Mouse (Mus musculus) liver, embryonic 14.5 days (tissue): ENCODE results near the gene Efnb3. TPM values are rescaled to one million over a fixed set of nuclear protein-coding genes. Genes with fewer than 3 reads are reported as not detected.

Experiments
- ATAC-seq: fragments of 200-750 bp; cut with Nextera tagmentation; 2 replicates; pipeline ENCODE4 v1.8.0; 2017; ENCODE audit warnings: moderate number of reproducible peaks, mild to moderate bottlenecking, moderate library complexity; ENCODE audit not compliant: insufficient read depth
- DNase-seq, 3 experiments: peaks; one replicate each; pipeline ENCODE4 v3.0.0-alpha.2; 2012 to 2013; ENCODE audit warnings: low read depth in 3 of 3, low spot score in 3 of 3
- H3K27ac ChIP-seq: fragments of 300-500 bp; sonication (generic); 2 replicates; pipeline ENCODE4 v1.5.1; 2014; ENCODE audit warnings: moderate library complexity, mild to moderate bottlenecking, control low read depth, inconsistent platforms
- H3K27me3 ChIP-seq: fragments of 300-500 bp; sonication (generic); 2 replicates; pipeline ENCODE4 v1.6.1; 2014; ENCODE audit warnings: mild to moderate bottlenecking, low read length, moderate library complexity; ENCODE audit not compliant: control insufficient read depth, insufficient read depth
- H3K36me3 ChIP-seq: fragments of 300-500 bp; sonication (generic); replicated peaks from 2 replicates; pipeline ENCODE4 v1.6.1; 2014; ENCODE audit warnings: low read depth; ENCODE audit not compliant: control insufficient read depth, insufficient read depth
- H3K4me1 ChIP-seq, 2 experiments: fragments of 200-500 bp in 1 of 2; fragments of 300-500 bp in 1 of 2; sonication (generic) in 1 of 2; replicated peaks; 2 replicates each; pipeline ENCODE4 v1.6.1; 2012 to 2014; ENCODE audit warnings: antibody characterized with exemption in 1 of 2, inconsistent platforms in 1 of 2, low read length in 1 of 2; ENCODE audit not compliant: control insufficient read depth in 2 of 2, insufficient read depth in 2 of 2
- H3K4me2 ChIP-seq: fragments of 300-500 bp; sonication (generic); 2 replicates; pipeline ENCODE4 v1.6.1; 2014; ENCODE audit warnings: low read depth, mild to moderate bottlenecking, control low read depth, moderate library complexity
- H3K4me3 ChIP-seq, 2 experiments: fragments of 200-500 bp in 1 of 2; fragments of 300-500 bp in 1 of 2; sonication (generic) in 1 of 2; 2 replicates each; pipeline ENCODE4 v1.5.1; 2012 to 2014; ENCODE audit warnings: low read depth in 2 of 2, low read length in 2 of 2, mild to moderate bottlenecking in 2 of 2, control low read depth in 1 of 2, inconsistent platforms in 1 of 2, moderate library complexity in 1 of 2; ENCODE audit not compliant: insufficient read depth in 1 of 2
- H3K9ac ChIP-seq: fragments of 300-500 bp; sonication (generic); replicated peaks from 2 replicates; pipeline ENCODE4 v1.6.1; 2014; ENCODE audit warnings: mild to moderate bottlenecking, control low read depth, moderate library complexity
- H3K9me3 ChIP-seq: fragments of 300-500 bp; sonication (generic); 2 replicates; pipeline ENCODE4 v1.6.1; 2016; ENCODE audit warnings: low read length, mixed read lengths; ENCODE audit not compliant: control insufficient read depth
- CTCF ChIP-seq: IDR thresholded peaks from 2 replicates; pipeline ENCODE4 v1.5.1; 2016; ENCODE audit warnings: antibody characterized with exemption, low read depth, control low read depth
- EP300 ChIP-seq: IDR thresholded peaks from 2 replicates; pipeline ENCODE4 v1.6.1; 2016; ENCODE audit warnings: antibody characterized with exemption, low read depth
- WGBS: fragments of 180-500 bp; shearing (Covaris S2); extraction: QIAGEN DNeasy Blood & Tissue Kit; methylation state at CpG from one replicate; pipeline ENCODE4 v1.1.7; 2014; ENCODE audit not compliant: insufficient replicate concordance; 5-methylcytosine and 5-hydroxymethylcytosine counted together
- polyA plus RNA-seq, 2 experiments: library from polyadenylated mRNA; depleted of rRNA in 1 of 2; stranded (reverse) in 1 of 2; unstranded in 1 of 2; fragments of >200 nt; fragmentation: Nextera tagmentation in 1 of 2; extraction: Ambion mirVana in 1 of 2; gene quantifications; 2 replicates each; pipeline versions ENCODE4 v1.2.1 to v1.2.3; 2012 to 2014

The Efnb3 gene
- polyA plus RNA-seq, 2 experiments: 0.13 to 1.0 TPM

DNA sequence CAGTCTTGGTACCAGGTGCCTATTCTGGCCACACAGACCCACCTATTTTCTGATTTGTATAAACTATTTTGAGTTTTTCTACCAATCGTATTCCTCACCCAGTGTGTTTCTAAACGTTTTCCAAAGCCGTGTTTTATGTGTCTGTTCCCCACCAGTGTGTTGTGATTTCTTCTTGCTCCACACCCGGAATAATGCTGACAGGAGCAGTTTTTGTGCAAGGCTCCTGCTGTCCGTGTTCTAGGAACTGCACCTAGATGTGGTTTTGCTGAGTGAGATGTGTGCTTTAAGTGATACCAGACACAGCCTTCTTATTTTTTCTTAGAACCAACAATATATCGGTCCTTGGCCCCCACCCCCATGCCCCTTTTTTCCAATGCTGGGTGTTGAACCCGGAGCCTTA is 24.0 kb upstream of the Efnb3 start:
- Histone ChIP-seq H3K9me3 (no peaks in the 10 kb centered on the region), H3K4me1 (peaks cover 38 to 51% of the 10 kb centered on the region in 2 experiments), H3K36me3 (peaks cover 21% of the 10 kb centered on the region), H3K27me3 (no peaks in the 10 kb centered on the region), H3K4me2 (peak overlapping the region; percentile 65), H3K9ac (peak overlapping the region; percentile 23; the same call in 1 of the 2 replicates), H3K4me3 (no peak overlapping the region), H3K27ac (peak overlapping the region; percentile 86)
- ATAC-seq: no peak
- TF ChIP-seq EP300: no peak
- TF ChIP-seq CTCF: no peak
- no peak for DNase-seq
- 61% methylated on average over 7 of the region's 7 CpGs for WGBS

DNA sequence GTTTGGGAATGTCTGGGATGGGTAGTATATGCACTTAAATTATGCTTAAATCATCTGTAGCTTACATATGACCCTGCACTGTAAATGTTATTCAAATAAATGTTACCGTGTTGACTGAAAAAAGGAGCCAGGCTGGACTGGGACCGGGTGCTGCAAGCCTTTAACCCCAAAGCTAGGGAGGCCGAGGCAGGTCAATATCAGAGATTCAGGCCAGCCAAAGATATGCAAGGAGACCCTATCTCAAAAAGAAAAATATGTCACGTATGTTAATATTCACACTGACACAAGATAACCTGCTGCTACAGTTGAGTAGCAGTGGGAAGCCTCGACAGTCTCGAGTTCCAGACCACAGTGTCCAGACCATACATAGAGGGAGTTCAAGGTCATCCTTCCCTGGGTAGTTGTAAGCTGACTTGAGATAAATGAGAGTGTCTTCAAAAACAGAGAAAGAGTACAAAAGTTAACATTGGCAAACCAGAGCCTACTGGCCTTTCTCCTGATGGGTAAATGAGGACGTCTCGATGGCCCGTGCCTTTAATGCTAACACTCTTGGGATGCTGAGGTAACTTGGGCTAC is 22.3 kb upstream of the Efnb3 start:
- Histone ChIP-seq H3K9me3 (no peaks in the 10 kb centered on the region), H3K27me3 (no peaks in the 10 kb centered on the region), H3K4me3 (peak overlapping the region; percentile 34 to 89), H3K27ac (peak overlapping the region; percentile 97), H3K36me3 (peaks cover 7% of the 10 kb centered on the region), H3K9ac (peak overlapping the region; percentile 94), H3K4me2 (peak overlapping the region; percentile 84), H3K4me1 (peaks cover 41 to 55% of the 10 kb centered on the region in 2 experiments)
- 45% methylated on average over 9 of the region's 9 CpGs for WGBS
- TF ChIP-seq EP300 (no peak), CTCF (no peak)
- ATAC-seq (no peak), DNase-seq (no peak)

GRCm38 (mm10) chr11:69581814-69582213 is 21.8 kb upstream of the Efnb3 start:
- Histone ChIP-seq H3K4me1 (peaks cover 46 to 60% of the 10 kb centered on the region in 2 experiments), H3K36me3 (peaks cover 8% of the 10 kb centered on the region), H3K4me2 (peak overlapping the region; percentile 84), H3K9ac (peak overlapping the region; percentile 94), H3K9me3 (no peaks in the 10 kb centered on the region), H3K27me3 (no peaks in the 10 kb centered on the region), H3K4me3 (peak overlapping the region; percentile 89 to 100), H3K27ac (peak overlapping the region; percentile 97)
- under 1% methylated on average over 8 of the region's 8 CpGs for WGBS
- DNase-seq (no peak), ATAC-seq (no peak)
- TF ChIP-seq EP300: no peak
- TF ChIP-seq CTCF: 0 out of 2 replicates have a peak, but pooled peaks have one; percentile 0

DNA sequence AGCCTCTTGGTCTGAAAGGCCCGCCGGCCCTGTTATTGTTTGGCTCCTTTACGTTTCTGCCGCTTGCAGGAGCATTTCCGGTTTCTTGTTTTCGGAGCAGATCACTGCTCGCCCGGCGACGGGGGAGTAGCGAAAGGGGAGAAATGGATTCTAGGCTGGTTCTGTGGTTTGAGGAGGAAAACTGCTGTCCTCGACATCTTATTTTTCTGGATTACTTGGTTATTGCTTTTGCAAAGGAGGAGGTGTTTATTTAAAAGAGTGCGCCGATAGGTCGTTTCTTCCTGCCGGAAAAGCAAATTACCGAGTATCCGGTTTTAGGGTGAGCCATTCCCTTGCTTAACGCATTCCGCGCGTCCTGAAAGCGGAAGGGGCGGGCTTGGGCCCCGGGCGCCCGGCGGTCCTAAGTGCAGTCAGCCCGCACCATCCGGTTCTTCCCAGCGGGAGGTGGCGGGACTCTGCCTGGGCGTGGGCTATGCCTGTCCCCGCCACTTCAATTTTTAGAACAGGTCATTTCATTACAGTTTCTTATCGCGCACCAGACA is 21.2 kb upstream of the Efnb3 start:
- H3K9ac ChIP-seq: peak overlapping the region; percentile 94
- H3K4me1 ChIP-seq: peaks cover 48 to 60% of the 10 kb centered on the region in 2 experiments
- DNase-seq (peak; percentile 90 to 91 (median 91)), ATAC-seq (peak; percentile 81)
- 0 out of 2 replicates have a peak, but pooled peaks have one; percentile 12 for TF ChIP-seq CTCF
- TF ChIP-seq EP300: peak; percentile 52; the same call in 1 of the 2 replicates
- peak overlapping the region; percentile 97 for H3K27ac ChIP-seq
- peak overlapping the region; percentile 84 for H3K4me2 ChIP-seq
- H3K9me3 ChIP-seq: no peaks in the 10 kb centered on the region
- peak overlapping the region; percentile 89 to 100 for H3K4me3 ChIP-seq
- H3K27me3 ChIP-seq: no peaks in the 10 kb centered on the region
- peaks cover 8% of the 10 kb centered on the region for H3K36me3 ChIP-seq
- WGBS: under 1% methylated on average over 36 of the region's 36 CpGs

GRCm38 (mm10) chr11:69580572-69581146 is 20.7 kb upstream of the Efnb3 start:
- peak overlapping the region; percentile 89 to 100 for H3K4me3 ChIP-seq
- peak overlapping the region; percentile 94 for H3K9ac ChIP-seq
- H3K4me1 ChIP-seq: peaks cover 48 to 60% of the 10 kb centered on the region in 2 experiments
- no peak for ATAC-seq
- H3K36me3 ChIP-seq: peaks cover 8% of the 10 kb centered on the region
- TF ChIP-seq EP300 (no peak), CTCF (no peak)
- no peaks in the 10 kb centered on the region for H3K9me3 ChIP-seq
- peak overlapping the region; percentile 84 for H3K4me2 ChIP-seq
- WGBS: under 1% methylated on average over 25 of the region's 25 CpGs
- no peak for DNase-seq
- H3K27me3 ChIP-seq: no peaks in the 10 kb centered on the region
- peak overlapping the region; percentile 97 for H3K27ac ChIP-seq
